Comparison of ENCODE assay signal across 7 mouse cellular contexts in genomic region chr1:75393139-75393538, GRCm38 (mm10). TPM values are rescaled to one million over a fixed set of nuclear protein-coding genes. Genes with fewer than 3 reads are reported as not detected.
A peak's percentile ranks its signal among the peaks of the same experiment; 100 is the strongest.
DNase-seq lines count a peak whose midpoint lies in the region; ATAC-seq and TF ChIP-seq lines count a peak whose summit lies in the region.

No protein-coding gene starts in this region.

- TF ChIP-seq POLR2A in thymus, adult 2 months (IDR thresholded peaks at IDR 0.05; ENCODE audit: control insufficient read depth, extremely low read depth, insufficient read depth, low read length, poor library complexity): no peak

- H3K4me3 ChIP-seq in thymus, adult 2 months (ENCODE audit: control insufficient read depth, insufficient read depth, low read length): no peak overlapping the region

- peaks cover 6% of the 10 kb centered on the region for H3K27me3 ChIP-seq in Patski
- peaks cover 5% of the 10 kb centered on the region; the same call in 1 of the 2 replicates for H3K27me3 ChIP-seq in thymus, adult 2 months (ENCODE audit: control insufficient read depth, insufficient read depth, low read length)

- intact Hi-C loops in gastrocnemius, postnatal 36 days (cut with DNase I): no loop called here

- WGBS in thymus, adult 2 months: 75% methylated on average over 9 of the region's 9 CpGs

- CTCF ChIA-PET in Patski (lab: Charles Lee): interaction anchor here (1.7 kb wide), 1 partner anchor 34 kb away, joined by 4 read pairs; no protein-coding TSS in a partner anchor

- POLR2A ChIA-PET in Patski (lab: Charles Lee): interaction anchor here (1.5 kb wide), 1 partner anchor 11 kb away, joined by 3 read pairs; no protein-coding TSS in a partner anchor

- DNase-seq in Patski (ENCODE audit: low read depth, low spot score): no peak
- peak; percentile 92 for DNase-seq in cerebellum, adult 8-10 months
- peak; percentile 71 to 81 for DNase-seq in gastrocnemius, postnatal 36 days
- DNase-seq in layer of hippocampus, postnatal 10 days (ENCODE audit: low spot score in 2 of 2): peak; percentile 60 to 63
- no peak for DNase-seq in thymus, adult 2 months
- DNase-seq in kidney, adult 18-20 months: no peak
- DNase-seq in c-Kit-positive CD71-positive TER-119-positive erythroid progenitor cells, embryonic 14.5 days (ENCODE audit: low spot score): no peak

- no peak for TF ChIP-seq CTCF in Patski (IDR thresholded peaks at IDR 0.05)
- no peak for TF ChIP-seq CTCF in thymus, adult 2 months (IDR thresholded peaks at IDR 0.05; ENCODE audit: borderline replicate concordance, control insufficient read depth, extremely low read depth, insufficient read depth, low read length, poor library complexity)

- in situ Hi-C loops in Patski (cut with MboI; ENCODE audit: low pct_unique_long_range_greater_than_20kb): no loop called here

- no peaks in the 10 kb centered on the region for H3K4me1 ChIP-seq in thymus, adult 2 months (replicated peaks; ENCODE audit: control insufficient read depth, insufficient read depth, low read length)

- H3K36me3 ChIP-seq in thymus, adult 2 months (ENCODE audit: control insufficient read depth, insufficient read depth, low read length): no peaks in the 10 kb centered on the region

- no peak overlapping the region for H3K27ac ChIP-seq in thymus, adult 2 months (ENCODE audit: control insufficient read depth, insufficient read depth, low read length)

- peak; percentile 37 for ATAC-seq in Patski

RNA-seq across cellular contexts. Expression of gene Speg, which starts 18.0 kb away (rescaled TPM):
- 73.0 TPM for polyA plus RNA-seq in Patski (2021)
- total RNA-seq in gastrocnemius, postnatal 36 days (2021): 100 to 1,000 TPM; 229 to 230 TPM
- total RNA-seq in layer of hippocampus, postnatal 10 days (2021): 100 to 1,000 TPM; 164 to 175 TPM
- polyA plus RNA-seq in thymus, adult 2 months (2012; rRNA removed): 11.0 and 12.1 TPM in 2 replicates

RNA-seq across cellular contexts. Expression of gene Des, which starts 33.0 kb away (rescaled TPM):
- polyA plus RNA-seq in Patski (2021): 0.23 TPM
- total RNA-seq in gastrocnemius, postnatal 36 days (2021): 1,000 to 10,000 TPM; 1,843 to 1,948 TPM
- total RNA-seq in layer of hippocampus, postnatal 10 days (2021): 1 to 10 TPM; 1.2 to 1.8 TPM
- polyA plus RNA-seq in thymus, adult 2 months (2012; rRNA removed): 6.8 and 31.6 TPM in 2 replicates

RNA-seq across cellular contexts. Expression of gene Gmppa, which starts 42.6 kb away (rescaled TPM):
- 76.8 TPM for polyA plus RNA-seq in Patski (2021)
- total RNA-seq in gastrocnemius, postnatal 36 days (2021): 10 to 100 TPM; 35.4 to 35.5 TPM
- 10 to 100 TPM; 55.0 to 60.5 TPM for total RNA-seq in layer of hippocampus, postnatal 10 days (2021)
- polyA plus RNA-seq in thymus, adult 2 months (2012; rRNA removed): 102 and 128 TPM in 2 replicates

RNA-seq across cellular contexts. Expression of gene Asic4, which starts 57.1 kb away (rescaled TPM):
- 0.04 TPM for polyA plus RNA-seq in Patski (2021)
- total RNA-seq in gastrocnemius, postnatal 36 days (2021): not detected
- total RNA-seq in layer of hippocampus, postnatal 10 days (2021): 10 to 100 TPM; 16.2 to 17.4 TPM
- polyA plus RNA-seq in thymus, adult 2 months (2012; rRNA removed): 0.05 TPM in 2 replicates

Comparison
In these comparisons a context has a peak if more than half of its experiments do, and no peak if none do; other contexts are left out.
1. DNase-seq: peak in cerebellum, adult 8-10 months (single experiment), gastrocnemius, postnatal 36 days (2 of 2) and layer of hippocampus, postnatal 10 days (2 of 2); none in Patski (single experiment), thymus, adult 2 months (single experiment), kidney, adult 18-20 months (single experiment) and c-Kit-positive CD71-positive TER-119-positive erythroid progenitor cells, embryonic 14.5 days (single experiment).
2. RNA of gene Des, which starts 33.0 kb away (total RNA-seq): 1,843 to 1,948 TPM in gastrocnemius, postnatal 36 days; 1.2 to 1.8 TPM in layer of hippocampus, postnatal 10 days; every median in the first group is over 100 times any median in the second.